In the genomic region with DNA sequence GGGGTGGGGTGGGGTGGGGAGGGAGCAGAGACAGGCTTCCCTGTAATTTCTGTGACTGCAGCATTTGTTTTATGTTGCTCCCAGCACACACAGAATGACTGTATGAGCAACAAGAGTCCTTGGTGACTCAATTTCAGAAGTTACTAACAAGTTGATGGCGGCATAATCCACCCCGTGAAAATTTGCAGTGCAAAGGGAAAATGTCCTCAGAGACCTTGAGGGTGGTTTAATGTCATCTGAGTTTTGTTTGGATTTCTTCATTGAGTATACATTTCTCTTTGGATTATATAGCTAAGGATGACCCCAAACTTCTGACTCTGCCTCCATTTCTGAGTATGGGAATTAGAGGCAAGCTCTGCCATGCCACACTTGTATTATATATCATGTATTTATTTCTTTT, we compare ENCODE assay signal across 45 mouse cellular contexts. TPM values are rescaled to one million over a fixed set of nuclear protein-coding genes. Genes with fewer than 3 reads are reported as not detected.
"Had no signal": no experiment of that assay in that cellular context is flagged by ENCODE, and none has a peak within 500 bp of the region (broad histone marks: within the 10 kb centered on the region; RNA-seq: fewer than 3 reads in every experiment).

TSS of gene Olfr769 (minus strand) at position 101 of the 400 bp plus-strand sequence.

- H3K9me3 ChIP-seq: heart, embryonic 10.5 days; heart, embryonic 12.5 days; hindbrain, embryonic 10.5 days; hindbrain, embryonic 13.5 days; hindbrain, embryonic 15.5 days; kidney, embryonic 15.5 days; limb, embryonic 13.5 days; limb, embryonic 15.5 days had no signal

- H3K4me3 ChIP-seq: gastrocnemius, adult 2 months; heart, embryonic 10.5 days; heart, embryonic 12.5 days; hindbrain, embryonic 10.5 days; hindbrain, embryonic 13.5 days; hindbrain, embryonic 15.5 days; kidney, embryonic 15.5 days; limb, embryonic 13.5 days; limb, embryonic 15.5 days; liver, embryonic 12.5 days had no signal

- H3K4me2 ChIP-seq: heart, embryonic 12.5 days; hindbrain, embryonic 13.5 days; hindbrain, embryonic 15.5 days; kidney, embryonic 15.5 days; limb, embryonic 13.5 days; limb, embryonic 15.5 days; liver, embryonic 12.5 days had no signal

- H3K9ac ChIP-seq: heart, embryonic 12.5 days; hindbrain, embryonic 13.5 days; hindbrain, embryonic 15.5 days; kidney, embryonic 15.5 days; limb, embryonic 13.5 days; limb, embryonic 15.5 days; liver, embryonic 12.5 days; liver, embryonic 14.5 days had no signal

- H3K4me1 ChIP-seq: heart, embryonic 10.5 days; heart, embryonic 12.5 days; hindbrain, embryonic 10.5 days; hindbrain, embryonic 13.5 days; hindbrain, embryonic 15.5 days; kidney, embryonic 15.5 days; limb, embryonic 13.5 days; limb, embryonic 15.5 days; liver, embryonic 12.5 days had no signal

- ATAC-seq: hindbrain, postnatal 0 days; intestine, embryonic 16.5 days; liver, embryonic 12.5 days had no signal

- H3K36me3 ChIP-seq: heart, embryonic 10.5 days; heart, embryonic 12.5 days; hindbrain, embryonic 10.5 days; hindbrain, embryonic 13.5 days; hindbrain, embryonic 15.5 days; kidney, embryonic 15.5 days; limb, embryonic 13.5 days; limb, embryonic 15.5 days; liver, embryonic 12.5 days had no signal

- H3K27me3 ChIP-seq: heart, embryonic 12.5 days; hindbrain, embryonic 13.5 days; hindbrain, embryonic 15.5 days; kidney, embryonic 15.5 days; limb, embryonic 13.5 days; limb, embryonic 15.5 days; liver, embryonic 12.5 days had no signal

- DNase-seq: gastrocnemius, adult 2 months; gastrocnemius, postnatal 10 days; gastrocnemius, postnatal 25 days; heart, adult 18-20 months; heart, postnatal 10 days; heart, postnatal 4 days; kidney, adult 11 months; kidney, adult 2 months; kidney, adult 9 months; kidney, postnatal 14 days; kidney, postnatal 36 days; layer of hippocampus, adult 9-11 months; layer of hippocampus, postnatal 36 days; left cerebral cortex, postnatal 4 days had no signal

- H3K27ac ChIP-seq: gastrocnemius, adult 2 months; heart, embryonic 10.5 days; hindbrain, embryonic 10.5 days; hindbrain, embryonic 13.5 days; hindbrain, embryonic 15.5 days; hindbrain, postnatal 0 days; kidney, embryonic 15.5 days; kidney, postnatal 0 days; limb, embryonic 13.5 days; limb, embryonic 15.5 days; liver, embryonic 12.5 days; liver, embryonic 14.5 days had no signal

RNA-seq across cellular contexts. Expression of gene Olfr769, which starts in this region (rescaled TPM):
- total RNA-seq: gastrocnemius, adult 2 months; gastrocnemius, postnatal 10 days; gastrocnemius, postnatal 25 days; gastrocnemius, postnatal 4 days; granulocyte monocyte progenitor cell, adult 5-6 weeks; heart, adult 18-20 months; heart, adult 8-10 months; heart, postnatal 10 days; heart, postnatal 25 days; heart, postnatal 4 days; hindbrain, postnatal 0 days; layer of hippocampus, adult 18-20 months; layer of hippocampus, adult 8-10 months; layer of hippocampus, postnatal 14 days; layer of hippocampus, postnatal 36 days; left cerebral cortex, adult 18-20 months; left cerebral cortex, adult 8-10 months; left cerebral cortex, postnatal 10 days; left cerebral cortex, postnatal 25 days; left cerebral cortex, postnatal 4 days; liver, adult 2 months had no signal
- polyA plus RNA-seq: heart, embryonic 10.5 days; heart, embryonic 12.5 days; heart, embryonic 14.5 days; heart, embryonic 16.5 days; hindbrain, embryonic 10.5 days; hindbrain, embryonic 13.5 days; hindbrain, embryonic 15.5 days; hindbrain, postnatal 0 days; intestine, embryonic 14.5 days; intestine, embryonic 16.5 days; kidney, adult 2 months; kidney, embryonic 15.5 days; kidney, postnatal 0 days; large intestine, adult 2 months; limb, embryonic 11.5 days; limb, embryonic 13.5 days; limb, embryonic 15.5 days; liver, adult 2 months; liver, embryonic 12.5 days; liver, embryonic 14.5 days; liver, embryonic 16.5 days had no signal
